Comparison of ENCODE assay signal across 18 mouse cellular contexts in genomic region chr5:3870161-3870560, GRCm38 (mm10). TPM values are rescaled to one million over a fixed set of nuclear protein-coding genes. Genes with fewer than 3 reads are reported as not detected.
"Had no signal": no experiment of that assay in that cellular context is flagged by ENCODE, and none has a peak within 500 bp of the region (broad histone marks: within the 10 kb centered on the region; RNA-seq: fewer than 3 reads in every experiment).

No protein-coding gene starts in this region.

- H3K27me3 ChIP-seq: liver, embryonic 15.5 days; midbrain, embryonic 13.5 days; neural tube, embryonic 15.5 days had no signal

- ATAC-seq: lung, postnatal 0 days; midbrain, embryonic 13.5 days had no signal

- DNase-seq: kidney, adult 9 months; kidney, postnatal 10 days; kidney, postnatal 4 days; left cerebral cortex, postnatal 4 days; lung, adult 2 months; lung, postnatal 36 days; retina, postnatal 1 day; right cerebral cortex, postnatal 14 days; thymus, adult 18-20 months; thymus, postnatal 14 days had no signal

RNA-seq across cellular contexts. Expression of gene Lrrd1, which starts 25.2 kb away (rescaled TPM):
- total RNA-seq: layer of hippocampus, postnatal 10 days; left cerebral cortex, postnatal 4 days; midbrain, postnatal 0 days had no signal
- polyA plus RNA-seq: liver, embryonic 11.5 days; liver, embryonic 15.5 days; lung, postnatal 0 days; midbrain, postnatal 0 days; neural tube, embryonic 11.5 days had no signal
